ENCODE assay signal across 12 mouse cellular contexts in genomic region chr17:83962841-83963240, GRCm38 (mm10).
DNase-seq lines count a peak whose midpoint lies in the region; ATAC-seq and TF ChIP-seq lines count a peak whose summit lies in the region.
"Had no signal": no experiment of that assay in that cellular context is flagged by ENCODE, and none has a peak within 500 bp of the region (broad histone marks: within the 10 kb centered on the region; RNA-seq: fewer than 3 reads in every experiment).

No protein-coding gene starts in this region.

- no peak overlapping the region for H3K4me2 ChIP-seq in hindbrain, embryonic 11.5 days (replicated peaks; ENCODE audit: low read depth, low read length)
- H3K4me2 ChIP-seq in limb, embryonic 15.5 days = no peak overlapping the region

- TF ChIP-seq CTCF in G1E (IDR thresholded peaks at IDR 0.05; ENCODE audit: low read depth, low read length) = no peak

- H3K9ac ChIP-seq in hindbrain, embryonic 11.5 days (ENCODE audit: low read depth, low read length) = no peak overlapping the region
- no peak overlapping the region for H3K9ac ChIP-seq in limb, embryonic 15.5 days

- H3K9me3 ChIP-seq in hindbrain, embryonic 10.5 days = 0 out of 2 replicates have a peak, but pooled peaks cover 5% of the 10 kb centered on the region
- no peaks in the 10 kb centered on the region for H3K9me3 ChIP-seq in hindbrain, embryonic 11.5 days (ENCODE audit: control insufficient read depth, low read length)
- peaks cover 5% of the 10 kb centered on the region for H3K9me3 ChIP-seq in G1E (replicated peaks)
- H3K9me3 ChIP-seq in limb, embryonic 15.5 days = no peaks in the 10 kb centered on the region

- no peak for DNase-seq in hindbrain, embryonic 10.5 days (ENCODE audit: low spot score)
- no peak for DNase-seq in hindbrain, embryonic 11.5 days (ENCODE audit: low spot score)
- DNase-seq in G1E (ENCODE audit: low spot score) = no peak
- DNase-seq in cerebellum, adult 9-11 months = peak; percentile 62
- no peak for DNase-seq in right cerebral cortex, postnatal 4 days
- no peak for DNase-seq in left cerebral cortex, adult 9 months (ENCODE audit: low spot score in 2 of 2)
- DNase-seq: adrenal gland, postnatal 25 days; kidney, adult 8-10 months; spleen, adult 18-20 months; thymus, postnatal 25 days had no signal

- H3K36me3 ChIP-seq in hindbrain, embryonic 10.5 days = no peaks in the 10 kb centered on the region
- H3K36me3 ChIP-seq in hindbrain, embryonic 11.5 days (ENCODE audit: control insufficient read depth, insufficient read depth, low read length) = no peaks in the 10 kb centered on the region
- peaks cover 3% of the 10 kb centered on the region for H3K36me3 ChIP-seq in G1E (replicated peaks)
- H3K36me3 ChIP-seq in limb, embryonic 15.5 days = no peaks in the 10 kb centered on the region

- peak overlapping the region; percentile 56 for H3K27ac ChIP-seq in hindbrain, embryonic 10.5 days
- H3K27ac ChIP-seq in hindbrain, embryonic 11.5 days (ENCODE audit: low read depth, low read length) = no peak overlapping the region
- peak overlapping the region; percentile 50; the same call in 1 of the 2 replicates for H3K27ac ChIP-seq in limb, embryonic 15.5 days

- no peak overlapping the region for H3K4me3 ChIP-seq in hindbrain, embryonic 10.5 days
- H3K4me3 ChIP-seq in hindbrain, embryonic 11.5 days (ENCODE audit: low read depth, low read length) = no peak overlapping the region
- peak overlapping the region; percentile 48; the same call in 1 of the 2 replicates for H3K4me3 ChIP-seq in G1E (ENCODE audit: low read depth, low read length)
- no peak overlapping the region for H3K4me3 ChIP-seq in limb, embryonic 15.5 days
- H3K4me3 ChIP-seq: myocyte had no signal

- 0 out of 2 replicates have a peak, but pooled peaks cover 17% of the 10 kb centered on the region for H3K27me3 ChIP-seq in hindbrain, embryonic 10.5 days (ENCODE audit: insufficient read depth, poor library complexity, severe bottlenecking)
- no peaks in the 10 kb centered on the region for H3K27me3 ChIP-seq in hindbrain, embryonic 11.5 days (ENCODE audit: control insufficient read depth, insufficient read depth, low read length)
- no peaks in the 10 kb centered on the region for H3K27me3 ChIP-seq in G1E (ENCODE audit: insufficient read depth, low read length)
- H3K27me3 ChIP-seq in limb, embryonic 15.5 days = no peaks in the 10 kb centered on the region

- no peak for ATAC-seq in hindbrain, embryonic 11.5 days (ENCODE audit: low FRiP score)
- no peak for ATAC-seq in G1E (ENCODE audit: extremely low read depth, insufficient number of reproducible peaks, low FRiP score, poor library complexity, severe bottlenecking)
- ATAC-seq in limb, embryonic 15.5 days (ENCODE audit: insufficient number of reproducible peaks, low FRiP score, low TSS enrichment, low read depth) = no peak

- WGBS in hindbrain, embryonic 10.5 days = 23% methylated on average over 4 of the region's 4 CpGs
- 24% methylated on average over 4 of the region's 4 CpGs for WGBS in hindbrain, embryonic 11.5 days
- 42% methylated on average over 4 of the region's 4 CpGs for WGBS in limb, embryonic 15.5 days

- peaks cover 66% of the 10 kb centered on the region for H3K4me1 ChIP-seq in hindbrain, embryonic 10.5 days (replicated peaks)
- H3K4me1 ChIP-seq in hindbrain, embryonic 11.5 days (replicated peaks; ENCODE audit: control insufficient read depth, insufficient read depth, low read length) = 0 out of 2 replicates have a peak, but pooled peaks cover 3% of the 10 kb centered on the region
- peaks cover 98% of the 10 kb centered on the region for H3K4me1 ChIP-seq in G1E (ENCODE audit: insufficient read depth, low read depth, low read length)
- H3K4me1 ChIP-seq in limb, embryonic 15.5 days = peaks cover 65% of the 10 kb centered on the region
